Mouse (Mus musculus) urinary bladder, postnatal 25 days (tissue): ENCODE data around the gene Dnaic2.
A peak's percentile ranks its signal among the peaks of the same experiment; 100 is the strongest.

Source experiments
- DNase-seq: peaks from one replicate; pipeline ENCODE4 v3.0.0; 2022; ENCODE audit warnings: low spot score

The Dnaic2 gene

GRCm38 (mm10) chr11:114726965-114727825 lies at the start of gene Dnaic2:
Gene Dnaic2, plus strand, starts transcription at chr11:114727408.
- peak; percentile 36 for DNase-seq

- DNase-seq: no peak
Observed at GRCm38 (mm10) chr11:114679582-114679981, 47.6 kb upstream of the Dnaic2 start.

DNA sequence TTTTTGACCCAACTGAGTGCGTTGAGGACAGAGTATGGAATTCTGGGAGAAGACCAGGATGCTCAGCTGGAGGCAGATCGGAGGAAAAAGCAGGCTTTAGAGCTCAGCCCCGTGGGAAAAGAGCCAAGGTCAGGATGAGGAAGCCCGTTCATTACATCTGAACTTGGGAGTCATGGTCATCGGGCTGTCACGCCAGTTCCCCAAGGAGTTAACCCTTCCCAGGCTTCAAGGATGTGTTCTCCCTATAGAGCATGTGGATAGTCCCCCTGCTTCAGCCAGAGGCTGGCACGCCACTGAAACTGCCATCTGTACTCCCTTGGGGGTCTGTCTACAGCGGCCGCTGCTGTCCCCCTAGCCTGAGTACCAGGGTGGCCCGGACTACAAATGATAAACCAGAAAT lies 46.9 kb upstream of the Dnaic2 start:
- DNase-seq: no peak

DNA sequence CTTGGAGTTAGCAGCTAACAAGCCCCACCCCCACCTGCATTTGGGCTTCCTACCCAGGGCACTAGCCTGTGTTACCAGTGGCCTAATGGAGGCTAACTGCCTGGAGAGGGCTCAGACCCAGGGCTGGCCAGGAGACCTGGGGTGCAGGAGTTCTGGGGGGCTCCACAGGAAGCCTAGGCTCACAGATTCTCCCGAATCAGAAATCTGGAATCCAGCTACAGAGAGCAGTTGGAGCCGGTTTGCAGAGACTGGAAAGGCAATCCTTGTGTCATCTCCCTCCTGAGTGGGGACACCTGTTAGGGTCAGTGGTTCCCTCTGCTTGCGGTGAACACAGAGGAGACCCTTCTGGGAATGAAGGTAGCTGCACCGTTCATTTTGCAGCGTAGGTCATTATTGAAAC lies 46.2 kb upstream of the Dnaic2 start:
- DNase-seq: no peak

- DNase-seq: no peak
Observed at GRCm38 (mm10) chr11:114682321-114682900, 44.8 kb upstream of the Dnaic2 start.

DNA sequence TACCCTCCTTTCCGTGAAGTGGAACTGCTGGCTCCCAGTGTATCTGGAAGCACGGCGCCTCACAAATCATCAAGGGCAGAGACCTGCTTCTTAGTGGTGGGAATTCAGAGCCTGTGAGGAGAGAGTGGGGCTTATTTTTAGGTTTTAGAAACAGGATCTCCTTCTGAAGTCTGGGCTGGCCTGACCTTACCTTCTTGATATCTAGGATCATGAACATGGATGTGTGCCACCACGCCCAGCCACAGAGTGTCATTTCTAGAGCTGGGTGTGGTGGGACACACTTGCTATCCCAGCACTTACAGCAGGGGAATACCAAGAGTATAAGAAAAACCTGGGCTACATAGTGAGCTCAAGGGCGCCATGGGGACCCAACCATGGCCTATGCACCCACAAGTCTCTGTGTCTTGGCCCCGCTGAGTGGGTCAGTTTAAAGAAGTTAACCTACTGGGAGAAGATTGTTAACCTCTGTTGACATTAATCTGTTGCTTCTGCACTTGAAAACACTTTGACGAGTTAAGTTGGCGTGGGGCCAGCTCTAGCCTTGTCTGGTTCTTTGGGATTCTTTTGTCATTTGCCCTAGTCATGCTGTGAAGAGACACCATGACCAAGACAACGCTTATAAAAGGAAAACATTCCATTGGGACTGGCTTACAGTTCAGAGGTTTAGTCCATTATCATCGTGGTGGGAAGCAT lies 44.0 kb upstream of the Dnaic2 start:
- no peak for DNase-seq

DNA sequence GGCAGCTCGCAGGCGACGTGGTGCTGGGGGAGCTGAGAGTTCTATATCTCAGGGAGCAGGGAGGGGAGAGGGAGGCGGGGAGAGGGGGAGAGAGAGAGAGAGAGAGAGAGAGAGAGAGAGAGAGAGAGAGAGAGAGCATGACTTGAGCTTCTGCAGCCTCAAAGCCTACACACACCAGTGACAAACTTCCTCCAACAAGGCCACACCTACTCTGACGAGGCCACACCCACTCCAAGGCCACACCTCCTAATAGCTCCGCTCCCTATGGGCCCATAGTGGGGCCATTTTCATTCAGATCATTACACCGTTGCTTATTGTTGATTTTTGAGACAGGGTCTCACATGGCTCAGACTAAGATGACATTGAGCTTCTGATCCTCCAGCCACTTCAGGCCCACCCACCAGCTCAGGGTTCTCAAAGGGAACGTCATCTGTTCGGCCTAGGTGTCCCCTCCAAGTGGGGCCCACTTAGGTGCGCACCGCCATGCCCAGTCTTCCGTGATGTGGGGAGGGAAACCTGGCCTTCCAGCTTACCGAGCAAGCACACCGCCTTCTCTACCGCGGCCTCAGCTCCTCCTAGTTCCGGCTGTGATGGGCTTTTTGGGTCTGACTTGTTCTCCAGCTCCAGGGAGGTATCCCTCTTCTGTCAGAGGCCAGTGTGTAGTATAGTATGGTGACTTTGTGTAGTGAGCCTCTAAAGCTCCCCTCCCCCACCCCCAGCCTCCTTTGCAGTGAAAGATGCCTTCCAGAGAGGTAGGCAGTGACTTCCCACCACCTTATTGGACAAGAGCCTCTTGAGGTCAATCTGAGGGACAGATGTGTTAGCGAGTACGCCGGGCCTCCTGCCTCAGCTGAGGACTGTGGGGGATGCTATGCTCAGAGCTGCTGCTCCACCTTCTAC lies 43.2 kb upstream of the Dnaic2 start:
- DNase-seq: no peak

- no peak for DNase-seq
Observed at GRCm38 (mm10) chr11:114684627-114685373, 42.4 kb upstream of the Dnaic2 start.

- DNase-seq: no peak
Observed at GRCm38 (mm10) chr11:114685526-114686040, 41.6 kb upstream of the Dnaic2 start.

- DNase-seq: no peak
Observed at GRCm38 (mm10) chr11:114686221-114686959, 40.8 kb upstream of the Dnaic2 start.

- DNase-seq: no peak
Observed at GRCm38 (mm10) chr11:114687574-114688188, 39.5 kb upstream of the Dnaic2 start.

- DNase-seq: no peak
Observed at GRCm38 (mm10) chr11:114688729-114689128, 38.5 kb upstream of the Dnaic2 start.

- no peak for DNase-seq
Observed at GRCm38 (mm10) chr11:114690192-114690591, 37.0 kb upstream of the Dnaic2 start.

- DNase-seq: no peak
Observed at GRCm38 (mm10) chr11:114691454-114692182, 35.6 kb upstream of the Dnaic2 start.

- DNase-seq: no peak
Observed at GRCm38 (mm10) chr11:114692601-114693000, 34.6 kb upstream of the Dnaic2 start.

GRCm38 (mm10) chr11:114693456-114693855 lies 33.8 kb upstream of the Dnaic2 start:
- no peak for DNase-seq

- no peak for DNase-seq
Observed at GRCm38 (mm10) chr11:114694451-114694850, 32.8 kb upstream of the Dnaic2 start.

DNA sequence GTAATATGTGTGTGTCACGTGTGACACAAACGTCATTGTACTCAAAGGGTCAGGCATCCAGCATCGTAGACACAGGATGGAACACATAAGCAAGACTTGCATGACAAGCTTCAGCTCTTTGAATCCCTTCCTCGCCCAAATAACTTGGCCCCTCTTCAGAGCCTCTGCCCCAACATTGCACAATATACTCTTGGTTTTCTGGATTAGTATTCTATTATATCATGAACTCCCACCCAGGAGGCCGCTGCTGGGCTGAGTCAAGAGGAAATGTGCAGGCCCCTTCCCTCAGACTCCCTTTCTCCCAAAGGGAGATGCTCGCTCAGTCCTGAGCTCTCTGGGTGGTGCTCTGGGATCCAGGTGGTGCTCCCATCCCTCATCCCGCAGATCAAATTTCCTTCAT lies 28.7 kb upstream of the Dnaic2 start:
- no peak for DNase-seq

DNA sequence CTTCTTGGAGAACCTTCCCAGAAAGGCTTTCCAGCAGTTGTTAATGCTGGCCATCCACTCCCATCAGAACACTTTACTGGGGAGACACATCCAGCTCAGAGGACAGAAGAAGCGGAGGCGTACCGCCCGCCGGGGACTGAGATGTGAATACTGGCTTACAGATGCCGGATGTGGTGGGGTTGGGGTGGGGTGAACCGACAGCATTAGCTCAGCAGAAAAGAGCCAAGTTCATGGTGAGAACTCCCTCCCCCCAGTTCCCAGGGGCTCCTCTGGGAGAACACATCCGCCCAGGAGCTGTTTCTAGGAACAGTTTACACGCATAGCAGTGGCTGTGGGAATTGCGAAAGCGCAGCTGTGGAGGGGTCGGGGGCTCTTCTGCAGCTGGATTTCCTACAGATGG lies 27.7 kb upstream of the Dnaic2 start:
- DNase-seq: no peak
